Mouse (Mus musculus): ENCODE results near the gene Nlgn1. TPM values are rescaled to one million over a fixed set of nuclear protein-coding genes. Genes with fewer than 3 reads are reported as not detected.

Nlgn1 gene
- polyA plus RNA-seq, 1 experiment from 2014 or later, result 0.24 TPM

DNA sequence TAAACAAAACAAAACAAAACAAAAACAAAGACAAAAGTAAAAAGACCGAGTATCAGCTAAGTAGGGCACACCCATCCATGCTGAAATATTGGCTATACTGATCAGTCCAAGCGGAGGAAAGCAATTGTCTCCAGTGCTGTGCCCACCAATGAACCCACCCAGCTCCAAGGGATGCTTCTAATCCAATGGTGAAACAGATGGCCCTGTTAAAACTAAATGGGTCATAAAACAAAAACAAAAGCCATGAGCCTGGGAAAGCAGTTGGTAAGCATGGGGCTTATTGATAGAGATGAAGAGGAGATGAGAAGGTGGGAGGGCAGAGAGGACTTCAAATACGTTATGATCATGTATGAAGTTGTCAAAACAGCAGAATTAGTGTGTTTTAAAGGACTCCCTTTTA is 186.1 kb downstream of the Nlgn1 start:
- WGBS, result 67% methylated on average over 3 of the region's 3 CpGs
- H3K27ac ChIP-seq (ENCODE audit: poor library complexity, severe bottlenecking), result no peak overlapping the region
- no peaks in the 10 kb centered on the region for H3K9me3 ChIP-seq (replicated peaks)
- no peak overlapping the region for H3K4me2 ChIP-seq
- H3K4me3 ChIP-seq, result no peak overlapping the region
- H3K27me3 ChIP-seq (replicated peaks), result no peaks in the 10 kb centered on the region
- H3K36me3 ChIP-seq, result no peaks in the 10 kb centered on the region
- no peak overlapping the region for H3K9ac ChIP-seq
- ATAC-seq (ENCODE audit: insufficient number of reproducible peaks, low FRiP score), result no peak
- H3K4me1 ChIP-seq (replicated peaks), result no peaks in the 10 kb centered on the region

DNA sequence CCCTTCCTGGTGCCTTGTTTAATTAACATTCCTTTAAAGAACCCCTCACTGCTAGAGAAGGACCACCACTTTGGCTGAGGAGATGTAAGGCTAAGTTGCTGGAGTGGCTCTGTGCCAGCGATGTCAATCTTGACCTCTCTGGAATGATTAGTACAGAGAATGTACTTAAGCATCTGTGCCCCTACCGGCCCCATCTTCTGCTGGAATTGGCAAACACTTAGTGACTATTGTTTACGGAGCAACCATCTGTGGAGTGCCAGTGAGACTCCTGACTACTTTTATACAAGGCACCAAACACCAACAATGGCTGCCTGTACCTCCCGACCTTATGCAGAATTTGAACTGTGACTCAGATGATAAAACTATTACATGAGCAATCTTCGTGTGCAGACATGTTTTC is 186.8 kb downstream of the Nlgn1 start:
- no peak for ATAC-seq (ENCODE audit: insufficient number of reproducible peaks, low FRiP score)
- Histone ChIP-seq H3K36me3 (no peaks in the 10 kb centered on the region), H3K9ac (no peak overlapping the region), H3K4me2 (no peak overlapping the region), H3K4me3 (no peak overlapping the region), H3K4me1 (replicated peaks) (no peaks in the 10 kb centered on the region), H3K27me3 (replicated peaks) (no peaks in the 10 kb centered on the region), H3K9me3 (replicated peaks) (no peaks in the 10 kb centered on the region), H3K27ac (ENCODE audit: poor library complexity, severe bottlenecking) (no peak overlapping the region)
- 71% methylated on average over 5 of the region's 5 CpGs for WGBS

DNA sequence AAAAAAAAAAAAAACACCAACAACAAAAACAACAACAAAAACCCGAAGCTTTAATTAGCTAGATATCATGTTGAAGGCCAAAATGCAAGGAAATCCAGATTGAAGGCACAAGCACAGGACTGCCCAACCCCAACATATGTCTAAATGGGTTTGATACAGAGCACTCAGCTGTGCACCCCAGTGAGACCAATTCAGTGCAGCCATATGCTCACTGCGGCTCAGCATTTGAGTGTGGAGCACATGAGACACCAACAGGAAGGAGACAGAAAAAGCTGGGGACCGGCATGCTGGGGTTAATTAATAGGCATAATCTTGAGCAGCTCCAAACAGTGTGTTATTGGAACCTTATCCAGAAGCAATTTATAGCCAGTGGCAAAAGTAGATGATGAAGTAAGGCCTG is 190.7 kb downstream of the Nlgn1 start:
- ATAC-seq (ENCODE audit: insufficient number of reproducible peaks, low FRiP score), result no peak
- no peaks in the 10 kb centered on the region for H3K36me3 ChIP-seq
- no peaks in the 10 kb centered on the region for H3K4me1 ChIP-seq (replicated peaks)
- H3K27ac ChIP-seq (ENCODE audit: poor library complexity, severe bottlenecking), result no peak overlapping the region
- H3K9ac ChIP-seq, result no peak overlapping the region
- no peak overlapping the region for H3K4me3 ChIP-seq
- no peaks in the 10 kb centered on the region for H3K27me3 ChIP-seq (replicated peaks)
- no peak overlapping the region for H3K4me2 ChIP-seq
- 76% methylated on average over 3 of the region's 3 CpGs for WGBS
- H3K9me3 ChIP-seq (replicated peaks), result no peaks in the 10 kb centered on the region

DNA sequence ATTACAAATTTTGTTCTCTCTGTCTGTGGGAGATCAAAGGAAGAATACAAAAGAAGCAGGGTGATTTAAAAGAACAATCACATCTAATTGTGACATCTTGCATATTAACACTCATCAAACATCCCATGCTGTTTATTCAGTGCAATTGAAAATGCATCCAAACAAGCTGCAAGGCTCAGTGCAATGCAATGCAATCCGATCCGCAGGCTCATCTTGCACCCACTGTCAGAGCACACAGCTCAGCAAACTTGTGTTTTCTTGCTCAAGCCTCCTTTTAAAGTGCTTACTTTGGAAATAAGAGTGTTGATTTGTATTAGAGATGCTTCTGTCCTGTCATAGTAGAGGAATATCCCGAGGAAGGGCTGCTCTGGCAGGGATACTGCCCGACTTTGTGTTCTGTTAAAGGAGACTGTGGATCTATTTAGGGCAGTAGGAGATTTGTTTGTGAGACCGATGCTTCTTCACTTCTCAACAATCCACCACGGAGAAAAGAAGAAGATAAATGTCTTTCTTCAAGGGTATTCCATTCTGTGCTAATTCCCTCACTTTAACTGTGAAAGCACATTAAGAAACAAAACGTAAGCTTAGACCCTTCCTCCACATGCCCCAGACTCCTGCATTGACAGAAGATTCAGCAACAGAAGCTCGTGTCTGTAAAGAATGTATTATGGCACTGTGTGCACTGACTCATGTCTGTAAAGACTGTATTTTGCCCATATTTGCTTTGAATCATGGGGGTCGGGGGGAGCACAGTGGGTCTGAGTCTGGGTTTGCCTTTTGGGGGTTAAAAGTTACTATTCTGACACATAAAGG is 197.2 kb downstream of the Nlgn1 start:
- no peak overlapping the region for H3K4me3 ChIP-seq
- H3K4me2 ChIP-seq, result no peak overlapping the region
- no peaks in the 10 kb centered on the region for H3K27me3 ChIP-seq (replicated peaks)
- no peaks in the 10 kb centered on the region for H3K9me3 ChIP-seq (replicated peaks)
- 50% methylated on average over 9 of the region's 9 CpGs for WGBS
- no peak for ATAC-seq (ENCODE audit: insufficient number of reproducible peaks, low FRiP score)
- H3K4me1 ChIP-seq (replicated peaks), result no peaks in the 10 kb centered on the region
- no peak overlapping the region for H3K27ac ChIP-seq (ENCODE audit: poor library complexity, severe bottlenecking)
- no peak overlapping the region for H3K9ac ChIP-seq
- no peaks in the 10 kb centered on the region for H3K36me3 ChIP-seq

DNA sequence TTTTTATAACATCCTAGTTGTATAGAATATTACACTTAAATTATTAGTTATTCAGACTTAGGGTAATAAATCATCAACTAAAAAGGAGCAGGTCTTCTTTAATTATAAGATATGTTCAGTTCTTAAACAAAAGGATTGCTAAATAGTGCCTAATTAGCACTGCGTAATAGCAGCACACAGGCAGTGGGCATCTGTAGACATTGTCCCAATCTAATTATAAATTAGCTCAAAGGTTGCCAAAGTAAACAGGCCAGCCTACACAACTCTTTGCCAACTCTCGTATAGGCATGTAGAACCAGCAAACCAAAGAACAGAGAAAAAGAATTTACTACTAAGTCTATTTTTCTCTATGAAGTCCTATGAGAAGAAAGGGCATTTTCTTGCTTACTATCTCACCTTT is 201.3 kb downstream of the Nlgn1 start:
- no peaks in the 10 kb centered on the region for H3K27me3 ChIP-seq (replicated peaks)
- H3K9ac ChIP-seq, result no peak overlapping the region
- H3K4me3 ChIP-seq, result no peak overlapping the region
- no peaks in the 10 kb centered on the region for H3K4me1 ChIP-seq (replicated peaks)
- no peak for ATAC-seq (ENCODE audit: insufficient number of reproducible peaks, low FRiP score)
- H3K4me2 ChIP-seq, result no peak overlapping the region
- WGBS, result 80% methylated on average over 2 of the region's 2 CpGs
- H3K36me3 ChIP-seq, result no peaks in the 10 kb centered on the region
- H3K27ac ChIP-seq (ENCODE audit: poor library complexity, severe bottlenecking), result no peak overlapping the region
- H3K9me3 ChIP-seq (replicated peaks), result no peaks in the 10 kb centered on the region

DNA sequence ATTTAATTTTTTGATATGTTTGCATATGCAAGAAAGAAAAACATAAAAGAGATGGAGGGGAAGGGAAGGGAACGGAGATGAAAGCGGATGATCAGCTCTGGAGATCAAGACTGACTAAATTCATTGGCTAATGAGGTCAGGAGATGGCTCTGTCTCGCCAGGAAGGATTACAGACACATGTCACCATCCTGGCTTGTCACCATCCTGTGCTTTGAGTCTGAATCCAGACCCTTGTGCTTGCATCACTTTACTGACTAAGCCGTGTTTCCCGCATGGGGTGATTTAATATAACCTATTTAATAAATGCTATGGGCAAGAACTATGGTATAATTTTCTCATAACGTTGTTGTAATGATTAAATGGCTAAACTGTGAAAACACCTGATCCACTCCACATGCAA is 202.8 kb downstream of the Nlgn1 start:
- Histone ChIP-seq H3K4me3 (no peak overlapping the region), H3K36me3 (no peaks in the 10 kb centered on the region), H3K9ac (no peak overlapping the region), H3K27me3 (replicated peaks) (no peaks in the 10 kb centered on the region), H3K9me3 (replicated peaks) (no peaks in the 10 kb centered on the region), H3K27ac (ENCODE audit: poor library complexity, severe bottlenecking) (no peak overlapping the region), H3K4me2 (no peak overlapping the region), H3K4me1 (replicated peaks) (no peaks in the 10 kb centered on the region)
- WGBS, result 78% methylated on average over 6 of the region's 6 CpGs
- no peak for ATAC-seq (ENCODE audit: insufficient number of reproducible peaks, low FRiP score)

DNA sequence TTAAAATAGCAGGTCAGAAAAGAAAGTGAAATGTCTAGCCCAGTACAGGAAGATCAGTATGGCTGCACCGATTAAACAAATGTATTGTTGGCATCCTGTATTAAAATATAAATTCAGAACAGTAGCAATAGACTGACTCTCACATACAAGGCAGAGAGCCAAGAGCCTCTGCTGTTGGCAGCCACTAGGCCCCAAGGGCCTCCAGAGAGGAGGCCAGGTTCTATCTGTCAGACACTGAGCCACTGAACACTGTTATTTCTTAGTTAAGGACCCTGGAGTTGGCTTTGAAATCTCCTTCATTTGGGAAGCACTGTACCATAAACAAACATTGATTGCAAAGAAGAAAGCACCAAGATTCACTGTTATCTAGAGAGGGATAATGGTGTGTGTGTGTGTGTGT is 215.2 kb downstream of the Nlgn1 start:
- Histone ChIP-seq H3K4me1 (replicated peaks) (no peaks in the 10 kb centered on the region), H3K9ac (no peak overlapping the region), H3K9me3 (replicated peaks) (no peaks in the 10 kb centered on the region), H3K27ac (ENCODE audit: poor library complexity, severe bottlenecking) (no peak overlapping the region), H3K4me3 (no peak overlapping the region), H3K4me2 (no peak overlapping the region), H3K27me3 (replicated peaks) (no peaks in the 10 kb centered on the region), H3K36me3 (no peaks in the 10 kb centered on the region)
- no peak for ATAC-seq (ENCODE audit: insufficient number of reproducible peaks, low FRiP score)
- 85% methylated on average over 1 of the region's 1 CpGs for WGBS

DNA sequence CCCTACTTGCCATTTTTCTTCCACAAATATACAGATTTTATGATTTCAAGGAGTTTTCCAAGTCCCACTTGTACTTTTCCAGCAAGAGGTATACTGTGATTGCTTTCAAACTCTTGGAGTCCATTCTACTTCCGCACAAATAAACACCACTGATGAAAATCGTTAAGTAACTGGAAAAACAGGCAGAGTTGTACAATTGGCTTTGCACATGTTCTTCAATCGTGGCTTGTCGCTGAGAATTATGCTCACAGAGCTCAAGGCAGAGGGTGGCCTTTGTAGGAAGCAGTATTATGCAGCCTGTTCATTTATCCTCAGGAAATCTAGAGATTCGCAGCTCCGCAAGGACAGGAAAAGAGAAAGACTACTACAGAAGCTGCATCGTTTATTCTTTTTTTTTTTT is 225.9 kb downstream of the Nlgn1 start:
- no peaks in the 10 kb centered on the region for H3K27me3 ChIP-seq (replicated peaks)
- H3K36me3 ChIP-seq, result no peaks in the 10 kb centered on the region
- 82% methylated on average over 7 of the region's 7 CpGs for WGBS
- H3K4me2 ChIP-seq, result no peak overlapping the region
- H3K27ac ChIP-seq (ENCODE audit: poor library complexity, severe bottlenecking), result no peak overlapping the region
- no peaks in the 10 kb centered on the region for H3K4me1 ChIP-seq (replicated peaks)
- no peaks in the 10 kb centered on the region for H3K9me3 ChIP-seq (replicated peaks)
- H3K9ac ChIP-seq, result no peak overlapping the region
- no peak for ATAC-seq (ENCODE audit: insufficient number of reproducible peaks, low FRiP score)
- H3K4me3 ChIP-seq, result no peak overlapping the region

DNA sequence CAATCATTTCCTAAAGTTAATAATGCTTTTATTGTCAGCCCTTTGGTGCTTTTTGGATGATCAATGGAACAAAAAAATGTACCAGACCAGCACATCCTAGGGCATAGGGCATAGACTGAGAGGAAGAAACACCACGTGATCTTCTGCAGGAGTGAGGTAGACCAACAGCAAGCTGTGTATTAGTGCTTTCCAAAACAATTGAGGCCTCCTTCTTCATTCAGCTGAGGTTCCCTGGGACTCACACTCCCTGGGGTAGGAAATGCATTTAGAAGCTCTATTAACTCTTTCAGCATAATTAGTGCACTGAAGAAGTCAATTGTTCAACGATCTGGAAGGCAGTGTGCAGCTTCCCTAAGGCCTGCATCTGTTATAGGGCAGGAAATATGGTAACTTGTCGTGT is 226.7 kb downstream of the Nlgn1 start:
- H3K36me3 ChIP-seq, result no peaks in the 10 kb centered on the region
- H3K4me2 ChIP-seq, result no peak overlapping the region
- WGBS, result 61% methylated on average over 3 of the region's 3 CpGs
- H3K9ac ChIP-seq, result no peak overlapping the region
- H3K4me3 ChIP-seq, result no peak overlapping the region
- H3K27ac ChIP-seq (ENCODE audit: poor library complexity, severe bottlenecking), result no peak overlapping the region
- no peaks in the 10 kb centered on the region for H3K27me3 ChIP-seq (replicated peaks)
- no peaks in the 10 kb centered on the region for H3K4me1 ChIP-seq (replicated peaks)
- no peak for ATAC-seq (ENCODE audit: insufficient number of reproducible peaks, low FRiP score)
- no peaks in the 10 kb centered on the region for H3K9me3 ChIP-seq (replicated peaks)

DNA sequence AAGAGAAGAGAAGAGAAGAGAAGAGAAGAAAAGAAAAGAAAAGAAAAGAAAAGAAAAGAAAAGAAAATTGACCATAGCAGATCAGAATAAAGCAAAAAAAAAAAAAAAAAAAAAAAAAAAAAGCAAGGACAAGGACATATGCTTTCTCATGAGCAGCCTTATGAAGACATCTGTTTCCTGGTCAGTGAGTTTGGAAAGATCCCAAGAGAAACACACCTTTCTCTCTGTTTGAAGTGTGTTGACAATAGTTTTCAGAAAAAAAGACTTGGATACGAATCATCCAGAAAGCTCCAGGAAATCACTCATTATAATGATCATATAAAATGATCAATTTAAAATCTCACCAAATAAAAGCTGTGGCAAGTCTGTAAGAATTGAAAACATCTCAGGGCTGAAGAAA is 230.0 kb downstream of the Nlgn1 start:
- Histone ChIP-seq H3K27me3 (replicated peaks) (no peaks in the 10 kb centered on the region), H3K4me3 (no peak overlapping the region), H3K9ac (no peak overlapping the region), H3K4me1 (replicated peaks) (no peaks in the 10 kb centered on the region), H3K27ac (ENCODE audit: poor library complexity, severe bottlenecking) (no peak overlapping the region), H3K36me3 (no peaks in the 10 kb centered on the region), H3K4me2 (no peak overlapping the region), H3K9me3 (replicated peaks) (no peaks in the 10 kb centered on the region)
- 55% methylated on average over 1 of the region's 1 CpGs for WGBS
- no peak for ATAC-seq (ENCODE audit: insufficient number of reproducible peaks, low FRiP score)

DNA sequence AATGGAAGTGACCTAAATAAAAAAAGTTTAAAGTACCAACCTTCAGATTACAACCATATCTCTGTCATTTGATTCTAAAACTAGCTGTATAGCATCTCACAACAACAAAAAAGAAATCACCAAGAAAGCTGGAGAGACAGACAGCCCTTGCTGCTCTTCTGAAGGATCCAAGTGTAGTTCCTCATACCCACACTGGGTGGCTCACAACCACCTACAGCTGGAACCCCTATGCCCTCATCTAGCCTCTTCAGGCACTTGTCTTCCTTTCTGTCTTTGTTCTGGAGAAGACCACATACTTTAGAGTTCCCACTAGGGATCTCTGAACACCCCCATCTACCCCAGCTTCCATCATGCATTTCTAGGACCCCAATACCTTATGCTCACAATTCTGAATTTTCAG is 236.7 kb downstream of the Nlgn1 start:
- H3K4me3 ChIP-seq, result no peak overlapping the region

DNA sequence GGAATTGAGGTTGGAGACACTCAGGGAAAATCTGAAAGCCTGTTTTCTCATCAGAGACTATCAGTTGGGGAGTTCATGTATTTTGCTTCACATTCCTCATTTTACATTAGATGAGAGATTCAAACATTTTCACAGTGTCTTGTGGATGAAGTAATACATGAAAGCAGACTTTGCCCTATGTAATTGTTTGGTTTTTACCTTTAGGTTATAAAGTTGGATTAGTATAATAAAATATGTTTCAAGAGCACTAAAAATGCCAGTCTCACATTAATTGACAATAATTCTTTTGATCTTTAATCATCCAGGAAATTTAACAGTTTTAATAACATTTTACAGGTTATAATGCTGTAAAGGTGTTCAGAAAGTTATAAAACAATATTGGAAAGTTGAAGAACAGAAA is 262.9 kb downstream of the Nlgn1 start:
- ATAC-seq (ENCODE audit: insufficient number of reproducible peaks, low FRiP score), result no peak
- H3K27ac ChIP-seq (ENCODE audit: poor library complexity, severe bottlenecking), result no peak overlapping the region
- H3K4me1 ChIP-seq (replicated peaks), result no peaks in the 10 kb centered on the region
- no peaks in the 10 kb centered on the region for H3K27me3 ChIP-seq (replicated peaks)
- no peak overlapping the region for H3K4me3 ChIP-seq
- H3K9me3 ChIP-seq (replicated peaks), result no peaks in the 10 kb centered on the region
- H3K36me3 ChIP-seq, result no peaks in the 10 kb centered on the region
- no peak overlapping the region for H3K9ac ChIP-seq
- H3K4me2 ChIP-seq, result no peak overlapping the region

More for the DNA sequence above, 236.7 kb downstream of the Nlgn1 start:
- H3K27me3 ChIP-seq (replicated peaks), result no peaks in the 10 kb centered on the region
- H3K27ac ChIP-seq (ENCODE audit: poor library complexity, severe bottlenecking), result no peak overlapping the region
- no peak overlapping the region for H3K4me2 ChIP-seq
- no peaks in the 10 kb centered on the region for H3K4me1 ChIP-seq (replicated peaks)
- ATAC-seq (ENCODE audit: insufficient number of reproducible peaks, low FRiP score), result no peak
- no peaks in the 10 kb centered on the region for H3K36me3 ChIP-seq
- no peaks in the 10 kb centered on the region for H3K9me3 ChIP-seq (replicated peaks)
- no peak overlapping the region for H3K9ac ChIP-seq
